Mouse (Mus musculus): ENCODE results near the gene Robo2.

DNA sequence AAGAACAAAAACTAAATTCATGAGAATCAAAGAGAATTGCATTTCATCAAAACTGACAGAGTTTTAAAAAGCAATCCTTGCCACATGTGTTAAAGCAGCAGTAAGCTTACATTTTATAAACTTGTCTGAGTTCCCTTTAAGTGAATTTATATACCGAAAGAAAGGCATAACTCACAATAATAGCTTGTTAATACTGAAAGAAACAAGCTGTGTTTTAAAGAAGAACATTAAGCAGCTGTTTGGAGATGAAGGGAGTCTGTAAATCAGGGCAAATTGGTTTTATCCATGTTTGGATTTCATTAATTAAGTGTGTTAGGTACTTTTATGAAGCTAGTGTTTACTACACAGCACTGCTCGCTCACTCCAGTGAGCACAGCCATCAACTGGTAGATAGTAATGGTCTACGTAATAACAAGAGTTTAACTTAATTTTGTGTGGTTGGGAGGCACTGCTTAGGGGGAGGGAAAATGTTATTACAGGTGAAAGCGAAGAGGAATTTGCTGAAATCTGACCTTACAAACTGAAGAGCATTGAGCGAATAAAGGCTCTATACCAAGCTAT, 447.2 kb downstream of the Robo2 start:
- no peak for TF ChIP-seq CTCF (IDR thresholded peaks at IDR 0.05; ENCODE audit: low read depth)
- no peak for TF ChIP-seq EP300 (IDR thresholded peaks at IDR 0.05; ENCODE audit: low read depth)

Data from heart, postnatal 0 days (tissue).